Mouse (Mus musculus) limb, embryonic 10.5 days (tissue): Measurements from ENCODE around the gene Gstm2. TPM values are rescaled to one million over a fixed set of nuclear protein-coding genes. Genes with fewer than 3 reads are reported as not detected.

Source experiments
- polyA plus RNA-seq: library from polyadenylated mRNA; unstranded; fragments of >200 nt; fragmentation: Nextera tagmentation; extraction: Ambion mirVana; gene quantifications from 2 replicates; pipeline ENCODE4 v1.2.1, GENCODE M21; 2016

Gene Gstm2
- polyA plus RNA-seq, 1 experiment from 2014 or later: 26.1 TPM

Other genes starting within 250 kb of the Gstm2 start
- gene Csf1, start 226.0 kb downstream of the Gstm2 start, polyA plus RNA-seq: 3.4 and 4.6 TPM in 2 replicates
- not detected in 2 replicates for gene Eps8l3, start 109.2 kb downstream of the Gstm2 start, polyA plus RNA-seq
- gene Gstm5, start 90.6 kb downstream of the Gstm2 start, polyA plus RNA-seq: 198 and 203 TPM in 2 replicates
- gene Gstm7, start 54.6 kb downstream of the Gstm2 start, polyA plus RNA-seq: 12.2 and 26.0 TPM in 2 replicates
- gene Gstm6, start 42.7 kb downstream of the Gstm2 start, polyA plus RNA-seq: 1.8 and 3.6 TPM in 2 replicates
- not detected in 2 replicates for gene Gstm3, start 17.2 kb downstream of the Gstm2 start, polyA plus RNA-seq
- gene Gstm1, start 31.5 kb upstream of the Gstm2 start, polyA plus RNA-seq: 27.5 and 27.8 TPM in 2 replicates
- gene Gstm4, start 58.4 kb upstream of the Gstm2 start, polyA plus RNA-seq: 11.6 and 15.1 TPM in 2 replicates
- 68.8 and 69.7 TPM in 2 replicates for gene Ampd2, start 100.2 kb upstream of the Gstm2 start, polyA plus RNA-seq
- 1.6 and 2.4 TPM in 2 replicates for gene Gnat2, start 106.3 kb upstream of the Gstm2 start, polyA plus RNA-seq
- 178 and 197 TPM in 2 replicates for gene Gnai3, start 159.7 kb upstream of the Gstm2 start, polyA plus RNA-seq
- 0.08 TPM in 1 of 2 replicates, not detected in the other for gene Gpr61, start 168.4 kb upstream of the Gstm2 start, polyA plus RNA-seq
- gene Amigo1, start 199.9 kb upstream of the Gstm2 start, polyA plus RNA-seq: 2.6 and 3.0 TPM in 2 replicates
- gene Cyb561d1, start 214.8 kb upstream of the Gstm2 start, polyA plus RNA-seq: 1.6 and 2.1 TPM in 2 replicates
- 23.3 and 25.7 TPM in 2 replicates for gene Atxn7l2, start 224.5 kb upstream of the Gstm2 start, polyA plus RNA-seq
- 0.23 and 0.56 TPM in 2 replicates for gene Sypl2, start 240.2 kb upstream of the Gstm2 start, polyA plus RNA-seq